Mouse (Mus musculus) monocyte, adult 2 months (primary cell): ENCODE data around the gene Pcsk4.
A peak's percentile ranks its signal among the peaks of the same experiment; 100 is the strongest.

Source experiments
- DNase-seq, 2 experiments: peaks; one replicate each; pipeline ENCODE4 v3.0.0; 2022; ENCODE audit warnings: low spot score in 2 of 2, low read depth in 1 of 2

Gene Pcsk4

GRCm38 (mm10) chr10:80329273-80330081 lies at the start of gene Pcsk4, which contains the start of gene Reep6:
TSS of gene Pcsk4 (minus strand) at chr10:80329498.
TSS of gene Reep6 (plus strand) at chr10:80329953.
- DNase-seq = peak; percentile 89 to 91

DNA sequence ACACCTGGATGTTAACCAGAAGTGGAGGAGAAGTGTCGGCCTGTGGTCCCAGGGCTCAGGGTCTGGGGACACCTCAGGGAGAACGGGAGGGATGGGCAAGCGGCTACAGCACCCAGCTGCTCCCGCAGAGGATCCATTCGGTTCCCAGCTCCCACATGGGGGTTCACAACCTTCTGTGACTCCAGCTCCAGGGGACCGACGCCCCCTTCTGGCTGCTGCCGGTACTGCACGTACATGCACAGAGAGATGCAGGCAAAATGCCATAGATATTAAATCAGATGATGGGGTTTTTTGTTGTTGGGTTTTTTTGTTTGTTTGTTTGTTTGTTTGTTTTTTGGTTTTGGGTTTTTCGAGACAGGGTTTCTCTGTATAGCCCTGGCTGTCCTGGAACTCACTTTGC lies 48.4 kb upstream of the Pcsk4 start:
- no peak for DNase-seq

DNA sequence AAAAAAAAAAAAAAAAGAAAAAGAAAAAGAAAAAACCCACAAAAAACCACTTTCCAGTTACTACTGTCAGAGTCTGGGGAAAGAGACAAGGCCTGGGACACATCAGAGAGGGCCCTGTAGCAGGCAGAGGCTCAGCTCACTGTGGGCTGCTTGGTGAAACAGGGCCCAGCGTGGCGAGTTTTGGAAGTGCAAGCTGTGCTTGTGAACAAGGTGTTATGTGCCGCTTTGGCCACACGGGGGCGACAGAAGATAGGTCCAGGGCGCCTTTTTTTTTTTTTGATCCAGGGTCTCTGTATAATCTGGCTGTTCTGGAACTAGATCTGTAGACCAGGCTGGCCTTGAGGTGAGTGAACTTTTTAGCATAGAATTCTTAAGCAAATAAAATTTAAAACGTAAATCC lies 46.9 kb upstream of the Pcsk4 start:
- peak; percentile 78 to 80 for DNase-seq

GRCm38 (mm10) chr10:80374063-80374462 lies 44.8 kb upstream of the Pcsk4 start:
- DNase-seq = peak; percentile 45 to 60

- DNase-seq = no peak
Measured at GRCm38 (mm10) chr10:80372706-80373105, 43.4 kb upstream of the Pcsk4 start.

- no peak for DNase-seq
Measured at GRCm38 (mm10) chr10:80371983-80372382, 42.7 kb upstream of the Pcsk4 start.

DNA sequence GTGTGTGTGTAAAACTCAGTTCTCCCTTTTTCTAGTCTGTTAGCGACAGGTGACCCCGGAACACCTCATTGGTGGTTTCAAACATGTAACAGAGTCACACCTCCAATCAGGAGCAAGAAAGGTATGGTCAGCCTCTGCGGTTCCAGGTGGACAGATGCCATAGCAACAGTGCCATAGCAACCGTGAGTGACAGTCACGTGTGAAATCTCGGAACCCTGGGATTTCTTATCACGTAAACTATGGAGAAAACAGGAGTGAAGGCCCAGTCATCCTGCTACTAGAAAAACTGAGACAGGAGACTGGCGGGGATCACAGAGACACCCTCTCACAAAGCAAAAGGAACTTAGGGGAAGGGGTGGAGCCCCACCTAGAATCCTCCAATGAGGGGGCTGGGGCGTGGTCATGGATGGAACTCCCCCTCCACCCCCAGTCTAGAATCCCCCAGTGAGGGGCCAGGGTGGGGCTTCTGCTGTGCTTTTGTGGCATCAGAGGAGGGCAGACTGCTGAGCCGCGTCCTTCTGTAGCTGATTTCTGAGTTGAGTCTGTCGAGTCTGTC lies 42.2 kb upstream of the Pcsk4 start:
- DNase-seq = no peak

- no peak for DNase-seq
Measured at GRCm38 (mm10) chr10:80369995-80370747, 40.9 kb upstream of the Pcsk4 start.

- no peak for DNase-seq
Measured at GRCm38 (mm10) chr10:80368392-80368791, 39.1 kb upstream of the Pcsk4 start.

DNA sequence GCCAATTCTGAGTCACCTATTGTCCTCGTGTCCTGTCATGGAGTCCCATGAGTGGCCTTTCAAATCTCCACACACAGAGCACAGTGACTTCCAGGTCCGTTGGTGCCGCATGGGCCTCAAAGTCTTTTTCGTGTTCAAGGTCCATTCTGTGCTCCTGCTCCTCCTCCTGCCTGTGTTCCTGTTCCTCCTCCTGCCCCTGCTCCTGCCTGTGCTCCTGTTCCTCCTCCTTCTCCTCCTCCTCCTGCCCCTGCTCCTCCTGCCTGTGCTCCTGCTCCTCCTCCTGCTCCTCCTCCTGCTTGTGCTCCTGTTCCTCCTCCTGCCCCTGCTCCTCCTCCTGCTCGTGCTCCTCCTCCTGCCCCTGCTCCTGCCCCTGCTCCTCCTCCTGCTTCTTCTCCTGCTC lies 38.7 kb upstream of the Pcsk4 start:
- DNase-seq = no peak

DNA sequence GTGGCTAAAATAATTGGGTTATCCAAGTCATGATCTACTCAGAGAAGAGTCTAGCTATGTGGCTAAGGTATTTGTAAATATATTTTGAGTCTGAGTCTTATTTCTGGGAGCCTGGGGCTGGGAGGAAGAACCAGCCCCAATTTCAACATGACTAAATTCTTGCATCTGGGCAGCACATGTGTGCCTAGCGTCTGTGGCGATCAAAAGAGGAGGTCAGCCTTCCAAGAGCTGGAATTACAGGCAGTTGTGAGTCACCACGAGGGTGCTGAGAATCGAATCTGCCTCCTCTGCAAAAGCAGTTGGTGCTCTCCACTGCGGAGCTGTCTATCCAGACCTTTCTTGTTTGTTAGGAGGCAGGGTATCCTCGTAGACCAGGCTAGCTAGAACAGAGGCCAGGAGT lies 36.4 kb upstream of the Pcsk4 start:
- DNase-seq = no peak

- DNase-seq = no peak
Measured at GRCm38 (mm10) chr10:80363734-80364133, 34.4 kb upstream of the Pcsk4 start.

DNA sequence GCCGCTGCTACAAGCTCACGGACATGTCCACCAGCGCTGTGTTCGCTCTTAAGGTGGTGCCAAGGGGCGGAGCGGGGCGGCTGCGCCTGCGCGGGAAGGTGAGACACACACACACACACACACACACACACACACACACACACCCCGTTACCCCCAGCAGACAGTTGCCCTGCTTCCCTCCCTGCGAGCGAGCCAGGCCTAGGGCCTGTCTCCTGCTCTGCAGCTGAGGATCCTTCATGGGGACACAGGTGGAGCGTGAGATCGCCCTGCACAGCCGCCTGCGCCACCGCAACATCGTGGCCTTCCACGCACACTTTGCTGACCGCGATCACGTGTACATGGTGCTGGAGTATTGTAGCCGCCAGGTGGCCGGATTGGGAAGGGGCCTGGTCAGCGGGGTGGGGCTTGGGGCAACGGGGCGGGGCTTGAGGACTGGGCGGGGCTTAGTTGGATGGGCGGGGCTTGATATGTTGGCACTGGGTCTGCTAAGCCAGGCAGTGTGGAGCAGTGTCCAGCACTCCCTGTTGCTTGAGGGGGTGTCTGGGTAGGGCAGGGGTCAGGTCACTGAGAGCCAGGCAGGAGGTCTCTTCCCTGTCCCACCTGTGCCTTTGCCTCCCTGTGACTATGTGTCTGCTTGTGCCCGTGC lies 28.8 kb upstream of the Pcsk4 start:
- DNase-seq = no peak

GRCm38 (mm10) chr10:80357336-80357735 lies 28.0 kb upstream of the Pcsk4 start:
- DNase-seq = no peak

DNA sequence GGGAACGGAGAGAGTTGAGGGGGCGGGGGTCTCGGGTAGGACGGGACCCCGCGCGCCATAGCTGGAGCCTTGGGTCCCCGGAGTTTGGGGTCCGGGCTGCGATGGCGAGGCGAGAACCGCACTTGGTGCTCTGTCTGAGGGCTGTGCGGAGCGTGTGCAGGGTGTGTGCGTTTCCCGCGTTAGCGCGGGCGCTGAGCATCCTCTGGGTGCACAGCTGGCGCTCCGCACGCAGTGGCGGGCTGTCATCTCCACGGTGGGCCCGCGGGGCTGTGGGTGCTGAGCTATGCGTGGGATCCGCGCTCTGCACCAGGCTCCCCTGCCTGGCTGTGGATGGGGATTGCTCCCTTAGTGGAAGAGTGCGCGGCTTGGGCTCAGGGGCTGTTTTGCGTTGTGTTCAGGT lies 27.4 kb upstream of the Pcsk4 start:
- DNase-seq = no peak

- DNase-seq = no peak
Measured at GRCm38 (mm10) chr10:80356001-80356682, 26.8 kb upstream of the Pcsk4 start, which contains the start of gene Plk5. TSS of gene Plk5 (plus strand) at chr10:80356459.

DNA sequence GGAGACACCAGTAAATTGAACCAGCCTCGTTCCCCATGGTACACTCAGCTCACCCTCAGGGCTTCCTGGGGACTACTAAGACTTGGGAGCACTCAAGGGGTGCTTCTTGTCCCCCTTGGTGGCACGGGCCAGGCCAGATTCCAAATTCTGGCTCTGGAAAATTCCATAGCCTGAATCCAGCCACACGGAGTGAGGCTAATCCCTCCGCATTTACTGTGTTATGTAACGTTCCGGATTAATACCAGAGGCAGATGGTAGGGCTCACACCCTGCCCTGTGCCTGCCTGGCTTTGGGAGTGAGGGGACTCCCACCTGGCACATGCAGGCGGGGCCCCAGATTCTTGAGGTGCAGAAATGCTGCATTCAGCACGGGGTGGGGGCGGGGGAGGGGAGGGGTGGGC lies 26.1 kb upstream of the Pcsk4 start:
- no peak for DNase-seq

- DNase-seq = no peak
Measured at GRCm38 (mm10) chr10:80352727-80353126, 23.4 kb upstream of the Pcsk4 start.

DNA sequence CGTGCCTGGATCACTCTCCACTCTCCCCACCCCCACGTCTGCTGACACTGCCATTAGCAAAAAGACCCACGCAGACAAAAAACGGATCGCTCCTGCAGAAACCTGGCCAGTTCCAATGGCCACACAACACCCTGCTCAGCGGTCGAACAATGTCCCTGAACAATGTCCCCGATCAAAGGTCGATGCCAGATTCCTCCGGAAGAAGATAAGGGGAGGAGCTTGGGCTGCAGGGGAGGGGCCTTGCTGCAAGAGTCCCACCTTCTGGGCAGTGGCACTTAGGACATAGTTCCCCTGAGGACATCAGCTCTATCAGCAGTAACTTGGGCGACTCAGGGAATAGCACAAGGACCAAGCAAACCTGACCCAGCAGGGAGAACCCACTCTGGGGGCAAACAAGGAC lies 22.6 kb upstream of the Pcsk4 start:
- no peak for DNase-seq

GRCm38 (mm10) chr10:80350292-80350691 lies 21.0 kb upstream of the Pcsk4 start:
- DNase-seq = peak; percentile 73 to 79

- no peak for DNase-seq
Measured at GRCm38 (mm10) chr10:80348981-80349380, 19.7 kb upstream of the Pcsk4 start.
